8 mouse cellular contexts compared by ENCODE assay signal in the genomic region with DNA sequence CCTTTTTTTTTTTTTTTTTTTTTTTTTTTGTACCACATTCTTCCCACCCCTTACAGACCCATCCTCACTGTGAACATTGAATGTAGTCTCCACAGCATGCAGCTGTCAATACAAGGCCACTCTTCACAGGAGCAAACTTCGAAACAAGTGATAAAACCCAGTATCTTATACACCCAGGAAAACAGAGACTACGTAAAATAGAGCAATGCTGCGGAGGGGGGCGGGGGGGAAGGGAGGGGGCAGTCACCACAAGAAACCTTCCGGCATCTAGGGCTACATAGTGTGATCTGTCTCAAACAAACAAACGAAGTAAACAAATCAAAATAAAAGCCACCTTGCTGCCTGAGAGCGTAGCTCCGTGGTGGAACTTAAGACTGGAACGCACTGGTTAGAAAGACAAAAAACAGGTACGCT. TPM values are rescaled to one million over a fixed set of nuclear protein-coding genes. Genes with fewer than 3 reads are reported as not detected.
DNase-seq lines count a peak whose midpoint lies in the region; ATAC-seq lines count a peak whose summit lies in the region.

No protein-coding gene starts in this region.

- H3K36me3 ChIP-seq in kidney, embryonic 15.5 days = peaks cover 14% of the 10 kb centered on the region

- peak overlapping the region; percentile 86; the same call in 1 of the 2 replicates for H3K27ac ChIP-seq in kidney, embryonic 15.5 days

- peak overlapping the region; percentile 72 for H3K4me2 ChIP-seq in kidney, embryonic 15.5 days

- peak; percentile 56 for ATAC-seq in kidney, embryonic 15.5 days (replicated peaks; ENCODE audit: low FRiP score)
- ATAC-seq in hematopoietic stem cell, adult 5-6 weeks (replicated peaks in 1 of 2; ENCODE audit: insufficient read depth in 1 of 2, low FRiP score in 2 of 2, low TSS enrichment in 1 of 2, low read depth in 1 of 2, poor library complexity in 2 of 2, severe bottlenecking in 2 of 2) = peak; percentile 17 to 27; a peak in 1 of 4 replicates
- peak; percentile 58 for ATAC-seq in megakaryocyte progenitor cell, adult 5-6 weeks (replicated peaks; ENCODE audit: poor library complexity)

- H3K27me3 ChIP-seq in kidney, embryonic 15.5 days = no peaks in the 10 kb centered on the region

- H3K9me3 ChIP-seq in kidney, embryonic 15.5 days (replicated peaks) = no peaks in the 10 kb centered on the region

- WGBS in kidney, embryonic 15.5 days = 2% methylated on average over 9 of the region's 10 CpGs

- peak overlapping the region; percentile 96 for H3K4me3 ChIP-seq in kidney, embryonic 15.5 days (replicated peaks)

- H3K9ac ChIP-seq in kidney, embryonic 15.5 days = peak overlapping the region; percentile 79

- no peak for DNase-seq in kidney, adult 9 months
- peak; percentile 34 for DNase-seq in T-cell, adult 2 months (ENCODE audit: low spot score)
- DNase-seq in adrenal gland, postnatal 4 days (ENCODE audit: low spot score in 2 of 2) = no peak
- no peak for DNase-seq in frontal cortex, adult 2 months (ENCODE audit: extremely low spot score in 1 of 2, low spot score in 1 of 2)
- no peak for DNase-seq in layer of hippocampus, postnatal 25 days (ENCODE audit: extremely low spot score in 1 of 2, low spot score in 1 of 2)

- peaks cover 10% of the 10 kb centered on the region for H3K4me1 ChIP-seq in kidney, embryonic 15.5 days

RNA-seq across cellular contexts. Expression of gene Ndufs4, which starts 1.0 kb away (rescaled TPM):
- 298 and 325 TPM in 2 replicates for polyA plus RNA-seq in kidney, embryonic 15.5 days (2015; fragmentation: Nextera tagmentation; extraction: Ambion mirVana)
- total RNA-seq in hematopoietic stem cell, adult 5-6 weeks (2017) = 83.1 and 158 TPM in 2 replicates
- 172 and 185 TPM in 2 replicates for total RNA-seq in megakaryocyte progenitor cell, adult 5-6 weeks (2015)
- 143 and 155 TPM in 2 replicates for total RNA-seq in megakaryocyte progenitor cell, adult 5-6 weeks (2017)
- total RNA-seq in adrenal gland, postnatal 4 days (2021) = 100 to 1,000 TPM; 200 to 213 TPM
- 122 and 125 TPM in 2 replicates for polyA plus RNA-seq in frontal cortex, adult 2 months (2012; rRNA removed)
- 100 to 1,000 TPM; 135 to 161 TPM for total RNA-seq in layer of hippocampus, postnatal 25 days (2021)
